Mouse (Mus musculus): ENCODE measurements around the gene Crim1. TPM values are rescaled to one million over a fixed set of nuclear protein-coding genes. Genes with fewer than 3 reads are reported as not detected.

Crim1 gene
- polyA plus RNA-seq, 1 experiment from 2014 or later: 13.1 TPM

- H3K9ac ChIP-seq: no peak overlapping the region
- peaks cover 5% of the 10 kb centered on the region; the same call in 1 of the 2 replicates for H3K36me3 ChIP-seq (replicated peaks)
- WGBS: 85% methylated on average over 6 of the region's 6 CpGs
- ATAC-seq (replicated peaks): no peak
- no peaks in the 10 kb centered on the region for H3K9me3 ChIP-seq
- H3K27me3 ChIP-seq (replicated peaks): no peaks in the 10 kb centered on the region
- H3K27ac ChIP-seq: no peak overlapping the region
- no peaks in the 10 kb centered on the region for H3K4me1 ChIP-seq
- no peak overlapping the region for H3K4me3 ChIP-seq
- H3K4me2 ChIP-seq: no peak overlapping the region
Measured at GRCm38 (mm10) chr17:78402174-78402573, 202.1 kb downstream of the Crim1 start.

GRCm38 (mm10) chr17:78403229-78403628 lies 203.2 kb downstream of the Crim1 start:
- Histone ChIP-seq H3K36me3 (replicated peaks) (peaks cover 5% of the 10 kb centered on the region; the same call in 1 of the 2 replicates), H3K27me3 (replicated peaks) (no peaks in the 10 kb centered on the region), H3K4me1 (no peaks in the 10 kb centered on the region), H3K4me3 (no peak overlapping the region), H3K4me2 (no peak overlapping the region), H3K9me3 (no peaks in the 10 kb centered on the region), H3K27ac (no peak overlapping the region), H3K9ac (no peak overlapping the region)
- no peak for ATAC-seq (replicated peaks)
- WGBS: 92% methylated on average over 4 of the region's 4 CpGs

GRCm38 (mm10) chr17:78403804-78404203 lies 203.8 kb downstream of the Crim1 start:
- H3K4me3 ChIP-seq: no peak overlapping the region

GRCm38 (mm10) chr17:78405336-78405735 lies 205.3 kb downstream of the Crim1 start:
- no peak overlapping the region for H3K4me2 ChIP-seq
- no peak overlapping the region for H3K9ac ChIP-seq
- no peaks in the 10 kb centered on the region for H3K27me3 ChIP-seq (replicated peaks)
- no peak for ATAC-seq (replicated peaks)
- no peak overlapping the region for H3K27ac ChIP-seq
- peaks cover 5% of the 10 kb centered on the region; the same call in 1 of the 2 replicates for H3K36me3 ChIP-seq (replicated peaks)
- H3K4me3 ChIP-seq: no peak overlapping the region
- 98% methylated on average over 3 of the region's 3 CpGs for WGBS
- H3K4me1 ChIP-seq: no peaks in the 10 kb centered on the region
- H3K9me3 ChIP-seq: no peaks in the 10 kb centered on the region

More at GRCm38 (mm10) chr17:78403804-78404203, 203.8 kb downstream of the Crim1 start:
- WGBS: 96% methylated on average over 9 of the region's 9 CpGs
- no peaks in the 10 kb centered on the region for H3K9me3 ChIP-seq
- no peak overlapping the region for H3K4me2 ChIP-seq
- no peak overlapping the region for H3K27ac ChIP-seq
- ATAC-seq (replicated peaks): no peak
- H3K9ac ChIP-seq: no peak overlapping the region
- H3K36me3 ChIP-seq (replicated peaks): peaks cover 5% of the 10 kb centered on the region; the same call in 1 of the 2 replicates
- H3K27me3 ChIP-seq (replicated peaks): no peaks in the 10 kb centered on the region
- H3K4me1 ChIP-seq: no peaks in the 10 kb centered on the region

GRCm38 (mm10) chr17:78406854-78407253 lies 206.8 kb downstream of the Crim1 start:
- no peaks in the 10 kb centered on the region for H3K9me3 ChIP-seq
- H3K9ac ChIP-seq: no peak overlapping the region
- ATAC-seq (replicated peaks): no peak
- H3K4me1 ChIP-seq: no peaks in the 10 kb centered on the region
- no peak overlapping the region for H3K4me3 ChIP-seq
- WGBS: 73% methylated on average over 10 of the region's 10 CpGs
- H3K36me3 ChIP-seq (replicated peaks): peaks cover 5% of the 10 kb centered on the region; the same call in 1 of the 2 replicates
- no peaks in the 10 kb centered on the region for H3K27me3 ChIP-seq (replicated peaks)
- H3K4me2 ChIP-seq: no peak overlapping the region
- H3K27ac ChIP-seq: no peak overlapping the region

GRCm38 (mm10) chr17:78407581-78407980 lies 207.5 kb downstream of the Crim1 start:
- no peak for ATAC-seq (replicated peaks)
- H3K27me3 ChIP-seq (replicated peaks): no peaks in the 10 kb centered on the region
- 69% methylated on average over 4 of the region's 4 CpGs for WGBS
- H3K4me3 ChIP-seq: no peak overlapping the region
- H3K4me1 ChIP-seq: no peaks in the 10 kb centered on the region
- peaks cover 5% of the 10 kb centered on the region; the same call in 1 of the 2 replicates for H3K36me3 ChIP-seq (replicated peaks)
- H3K4me2 ChIP-seq: no peak overlapping the region
- no peak overlapping the region for H3K9ac ChIP-seq
- H3K27ac ChIP-seq: no peak overlapping the region
- H3K9me3 ChIP-seq: no peaks in the 10 kb centered on the region

- Histone ChIP-seq H3K27me3 (replicated peaks) (no peaks in the 10 kb centered on the region), H3K27ac (no peak overlapping the region), H3K9me3 (no peaks in the 10 kb centered on the region), H3K4me2 (no peak overlapping the region), H3K36me3 (replicated peaks) (peaks cover 5% of the 10 kb centered on the region; the same call in 1 of the 2 replicates), H3K4me3 (no peak overlapping the region), H3K9ac (no peak overlapping the region), H3K4me1 (no peaks in the 10 kb centered on the region)
- 77% methylated on average over 10 of the region's 10 CpGs for WGBS
- no peak for ATAC-seq (replicated peaks)
Measured at GRCm38 (mm10) chr17:78408386-78408785, 208.3 kb downstream of the Crim1 start.

- Histone ChIP-seq H3K9me3 (no peaks in the 10 kb centered on the region), H3K36me3 (replicated peaks) (no peaks in the 10 kb centered on the region), H3K27ac (no peak overlapping the region), H3K4me1 (no peaks in the 10 kb centered on the region), H3K4me2 (no peak overlapping the region), H3K4me3 (no peak overlapping the region), H3K9ac (no peak overlapping the region), H3K27me3 (replicated peaks) (no peaks in the 10 kb centered on the region)
- no peak; the same call in 1 of the 2 replicates for ATAC-seq (replicated peaks)
- WGBS: 32% methylated on average over 2 of the region's 2 CpGs
Measured at GRCm38 (mm10) chr17:78409900-78410299, 209.9 kb downstream of the Crim1 start.

- Histone ChIP-seq H3K4me1 (peaks cover 6% of the 10 kb centered on the region; the same call in 1 of the 2 replicates), H3K27me3 (replicated peaks) (no peaks in the 10 kb centered on the region), H3K4me3 (no peak overlapping the region), H3K4me2 (no peak overlapping the region), H3K9ac (no peak overlapping the region), H3K27ac (no peak overlapping the region), H3K36me3 (replicated peaks) (no peaks in the 10 kb centered on the region), H3K9me3 (no peaks in the 10 kb centered on the region)
- ATAC-seq (replicated peaks): no peak
- 91% methylated on average over 2 of the region's 2 CpGs for WGBS
Measured at GRCm38 (mm10) chr17:78415255-78415654, 215.2 kb downstream of the Crim1 start.

- ATAC-seq (replicated peaks): peak; percentile 92
- H3K9me3 ChIP-seq: no peaks in the 10 kb centered on the region
- peak within 1 kb of the TSS; percentile 75 for H3K4me3 ChIP-seq
- no peaks in the 10 kb centered on the region for H3K27me3 ChIP-seq (replicated peaks)
- peak within 1 kb of the TSS; percentile 75 for H3K27ac ChIP-seq
- under 1% methylated on average over 51 of the region's 67 CpGs for WGBS
- peaks cover 6% of the 10 kb centered on the region; the same call in 1 of the 2 replicates for H3K4me1 ChIP-seq
- H3K36me3 ChIP-seq (replicated peaks): no peaks in the 10 kb centered on the region
- peak within 1 kb of the TSS; percentile 57 for H3K4me2 ChIP-seq
- peak within 1 kb of the TSS; percentile 80 for H3K9ac ChIP-seq
Measured at GRCm38 (mm10) chr17:78417381-78418281, 217.6 kb downstream of the Crim1 start, which contains the start of gene Fez2. Fez2 (minus strand) TSS chr17:78418152.

- Histone ChIP-seq H3K27ac (no peak overlapping the region), H3K36me3 (replicated peaks) (no peaks in the 10 kb centered on the region), H3K9ac (no peak overlapping the region), H3K4me2 (no peak overlapping the region), H3K4me1 (peaks cover 6% of the 10 kb centered on the region; the same call in 1 of the 2 replicates), H3K4me3 (no peak overlapping the region), H3K27me3 (replicated peaks) (no peaks in the 10 kb centered on the region), H3K9me3 (no peaks in the 10 kb centered on the region)
- WGBS: 81% methylated on average over 4 of the region's 4 CpGs
- no peak for ATAC-seq (replicated peaks)
Measured at GRCm38 (mm10) chr17:78419216-78419615, 219.2 kb downstream of the Crim1 start.

- no peak overlapping the region for H3K4me3 ChIP-seq
- peak; percentile 45; the same call in 1 of the 2 replicates for ATAC-seq (replicated peaks)
- no peak overlapping the region for H3K27ac ChIP-seq
- H3K9ac ChIP-seq: no peak overlapping the region
- no peaks in the 10 kb centered on the region for H3K27me3 ChIP-seq (replicated peaks)
- H3K36me3 ChIP-seq (replicated peaks): no peaks in the 10 kb centered on the region
- no peak overlapping the region for H3K4me2 ChIP-seq
- 79% methylated on average over 8 of the region's 8 CpGs for WGBS
- no peaks in the 10 kb centered on the region for H3K4me1 ChIP-seq
- no peaks in the 10 kb centered on the region for H3K9me3 ChIP-seq
Measured at GRCm38 (mm10) chr17:78425026-78425425, 225.0 kb downstream of the Crim1 start.

All from midbrain, embryonic 15.5 days (tissue).